Mouse (Mus musculus) olfactory bulb, adult 2 months (tissue): ENCODE measurements around the gene Larp4.

Source experiments
- CTCF ChIP-seq: fragments of 200-500 bp; IDR thresholded peaks from 2 replicates; pipeline ENCODE4 v1.5.1; 2012; ENCODE audit warnings: low read depth, mild to moderate bottlenecking, low read length, moderate library complexity; ENCODE audit not compliant: insufficient read depth
- POLR2A ChIP-seq: fragments of 200-500 bp; IDR thresholded peaks from 2 replicates; pipeline ENCODE4 v1.6.1; 2012; ENCODE audit warnings: mild to moderate bottlenecking, low read depth, low read length, moderate library complexity; ENCODE audit not compliant: insufficient read depth

DNA sequence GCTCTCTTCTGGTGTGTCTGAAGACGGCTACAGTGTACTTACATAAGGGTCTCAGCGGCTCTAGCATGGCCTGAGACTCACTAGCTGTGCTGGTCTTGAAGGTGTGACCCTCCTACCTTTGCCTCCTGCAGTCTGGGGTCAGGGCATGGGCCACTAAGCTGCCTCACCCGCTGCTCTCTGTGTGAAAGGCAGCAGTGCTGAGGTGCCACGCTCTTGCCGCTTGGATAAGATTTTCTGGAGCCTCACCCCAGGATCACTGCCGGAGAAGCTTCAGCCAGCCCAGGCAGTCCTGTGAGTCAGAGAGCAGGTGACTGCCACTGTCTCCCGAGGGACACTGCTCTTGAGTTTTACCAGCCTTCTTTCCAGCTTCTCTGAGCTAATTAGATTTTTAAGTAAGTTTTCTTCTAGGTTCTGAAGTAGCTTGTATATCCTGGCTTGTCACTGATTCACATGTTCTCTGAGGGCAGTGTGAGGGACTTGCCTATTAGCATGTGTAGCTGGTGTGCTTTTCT lies 86.6 kb downstream of the Larp4 start:
- TF ChIP-seq CTCF (no peak), POLR2A (no peak)
